Mouse (Mus musculus): Measurements from ENCODE around the gene Fli1. TPM values are rescaled to one million over a fixed set of nuclear protein-coding genes. Genes with fewer than 3 reads are reported as not detected.

Fli1 gene
- polyA plus RNA-seq, 1 experiment from 2014 or later: 17.6 TPM

- Histone ChIP-seq H3K4me1 (peaks cover 9% of the 10 kb centered on the region), H3K27me3 (ENCODE audit: low read depth, poor library complexity, severe bottlenecking) (no peaks in the 10 kb centered on the region), H3K27ac (replicated peaks) (no peak overlapping the region), H3K36me3 (no peaks in the 10 kb centered on the region), H3K4me3 (no peak overlapping the region), H3K9me3 (replicated peaks) (no peaks in the 10 kb centered on the region)
- no peak for DNase-seq (ENCODE audit: low spot score)
- WGBS: 80% methylated on average over 4 of the region's 4 CpGs
Observed at GRCm38 (mm10) chr9:32503423-32503822, 39.2 kb downstream of the Fli1 start.

GRCm38 (mm10) chr9:32502256-32503010, 40.2 kb downstream of the Fli1 start:
- peaks cover 7% of the 10 kb centered on the region for H3K4me1 ChIP-seq
- H3K27ac ChIP-seq (replicated peaks): no peak overlapping the region
- no peaks in the 10 kb centered on the region for H3K9me3 ChIP-seq (replicated peaks)
- DNase-seq (ENCODE audit: low spot score): no peak
- 89% methylated on average over 11 of the region's 11 CpGs for WGBS
- H3K4me3 ChIP-seq: no peak overlapping the region
- no peaks in the 10 kb centered on the region for H3K27me3 ChIP-seq (ENCODE audit: low read depth, poor library complexity, severe bottlenecking)
- no peaks in the 10 kb centered on the region for H3K36me3 ChIP-seq

- Histone ChIP-seq H3K27ac (replicated peaks) (no peak overlapping the region), H3K27me3 (ENCODE audit: low read depth, poor library complexity, severe bottlenecking) (no peaks in the 10 kb centered on the region), H3K36me3 (no peaks in the 10 kb centered on the region), H3K4me3 (no peak overlapping the region), H3K9me3 (replicated peaks) (no peaks in the 10 kb centered on the region), H3K4me1 (peaks cover 1% of the 10 kb centered on the region; the same call in 1 of the 2 replicates)
- WGBS: 89% methylated on average over 8 of the region's 8 CpGs
- no peak for DNase-seq (ENCODE audit: low spot score)
Observed at GRCm38 (mm10) chr9:32500886-32501285, 41.8 kb downstream of the Fli1 start.

- H3K36me3 ChIP-seq: no peaks in the 10 kb centered on the region
- no peak overlapping the region for H3K27ac ChIP-seq (replicated peaks)
- H3K27me3 ChIP-seq (ENCODE audit: low read depth, poor library complexity, severe bottlenecking): no peaks in the 10 kb centered on the region
- no peak for DNase-seq (ENCODE audit: low spot score)
- H3K4me3 ChIP-seq: no peak overlapping the region
- WGBS: 81% methylated on average over 5 of the region's 5 CpGs
- peaks cover 7% of the 10 kb centered on the region for H3K4me1 ChIP-seq
- no peaks in the 10 kb centered on the region for H3K9me3 ChIP-seq (replicated peaks)
Observed at GRCm38 (mm10) chr9:32500063-32500462, 42.6 kb downstream of the Fli1 start.

GRCm38 (mm10) chr9:32499469-32499868, 43.2 kb downstream of the Fli1 start:
- H3K27ac ChIP-seq (replicated peaks): no peak overlapping the region
- no peaks in the 10 kb centered on the region for H3K9me3 ChIP-seq (replicated peaks)
- no peaks in the 10 kb centered on the region for H3K27me3 ChIP-seq (ENCODE audit: low read depth, poor library complexity, severe bottlenecking)
- no peak overlapping the region for H3K4me3 ChIP-seq
- peaks cover 11% of the 10 kb centered on the region for H3K4me1 ChIP-seq
- WGBS: 68% methylated on average over 6 of the region's 6 CpGs
- no peaks in the 10 kb centered on the region for H3K36me3 ChIP-seq
- no peak for DNase-seq (ENCODE audit: low spot score)

GRCm38 (mm10) chr9:32495643-32495997, 47.0 kb downstream of the Fli1 start:
- 37% methylated on average over 7 of the region's 7 CpGs for WGBS
- no peaks in the 10 kb centered on the region for H3K36me3 ChIP-seq
- no peaks in the 10 kb centered on the region for H3K27me3 ChIP-seq (ENCODE audit: low read depth, poor library complexity, severe bottlenecking)

GRCm38 (mm10) chr9:32494891-32495642, 47.6 kb downstream of the Fli1 start:
- no peaks in the 10 kb centered on the region for H3K9me3 ChIP-seq (replicated peaks)
- H3K27ac ChIP-seq (replicated peaks): no peak overlapping the region
- no peaks in the 10 kb centered on the region for H3K36me3 ChIP-seq
- DNase-seq (ENCODE audit: low spot score): no peak
- no peaks in the 10 kb centered on the region for H3K27me3 ChIP-seq (ENCODE audit: low read depth, poor library complexity, severe bottlenecking)
- 49% methylated on average over 8 of the region's 8 CpGs for whole genome bisulfite sequencing
- peaks cover 11% of the 10 kb centered on the region for H3K4me1 ChIP-seq
- H3K4me3 ChIP-seq: no peak overlapping the region

More at GRCm38 (mm10) chr9:32495643-32495997, 47.0 kb downstream of the Fli1 start:
- DNase-seq (ENCODE audit: low spot score): no peak
- Histone ChIP-seq H3K4me3 (no peak overlapping the region), H3K9me3 (replicated peaks) (no peaks in the 10 kb centered on the region), H3K27ac (replicated peaks) (no peak overlapping the region), H3K4me1 (peaks cover 11% of the 10 kb centered on the region)

- Histone ChIP-seq H3K36me3 (no peaks in the 10 kb centered on the region), H3K4me3 (no peak overlapping the region), H3K4me1 (peaks cover 11% of the 10 kb centered on the region), H3K9me3 (replicated peaks) (no peaks in the 10 kb centered on the region), H3K27me3 (ENCODE audit: low read depth, poor library complexity, severe bottlenecking) (no peaks in the 10 kb centered on the region), H3K27ac (replicated peaks) (no peak overlapping the region)
- no peak for DNase-seq (ENCODE audit: low spot score)
- WGBS: 85% methylated on average over 4 of the region's 4 CpGs
Observed at GRCm38 (mm10) chr9:32493588-32494423, 48.9 kb downstream of the Fli1 start.

- H3K4me3 ChIP-seq: no peak overlapping the region
- no peaks in the 10 kb centered on the region for H3K27me3 ChIP-seq (ENCODE audit: low read depth, poor library complexity, severe bottlenecking)
- no peak overlapping the region for H3K27ac ChIP-seq (replicated peaks)
- DNase-seq (ENCODE audit: low spot score): no peak
- WGBS: 79% methylated on average over 2 of the region's 2 CpGs
- no peaks in the 10 kb centered on the region for H3K36me3 ChIP-seq
- no peaks in the 10 kb centered on the region for H3K9me3 ChIP-seq (replicated peaks)
- H3K4me1 ChIP-seq: peaks cover 11% of the 10 kb centered on the region
Observed at GRCm38 (mm10) chr9:32492753-32493152, 49.9 kb downstream of the Fli1 start.

- H3K27ac ChIP-seq (replicated peaks): no peak overlapping the region
- peaks cover 11% of the 10 kb centered on the region for H3K4me1 ChIP-seq
- H3K27me3 ChIP-seq (ENCODE audit: low read depth, poor library complexity, severe bottlenecking): no peaks in the 10 kb centered on the region
- H3K4me3 ChIP-seq: no peak overlapping the region
- H3K36me3 ChIP-seq: no peaks in the 10 kb centered on the region
- WGBS: 87% methylated on average over 2 of the region's 2 CpGs
- no peaks in the 10 kb centered on the region for H3K9me3 ChIP-seq (replicated peaks)
- no peak for DNase-seq (ENCODE audit: low spot score)
Observed at GRCm38 (mm10) chr9:32491484-32491883, 51.2 kb downstream of the Fli1 start.

- Histone ChIP-seq H3K27ac (replicated peaks) (no peak overlapping the region), H3K36me3 (no peaks in the 10 kb centered on the region), H3K9me3 (replicated peaks) (no peaks in the 10 kb centered on the region), H3K4me3 (no peak overlapping the region), H3K27me3 (ENCODE audit: low read depth, poor library complexity, severe bottlenecking) (no peaks in the 10 kb centered on the region), H3K4me1 (peaks cover 2% of the 10 kb centered on the region)
- no peak for DNase-seq (ENCODE audit: low spot score)
- WGBS: 85% methylated on average over 4 of the region's 4 CpGs
Observed at GRCm38 (mm10) chr9:32489794-32490358, 52.8 kb downstream of the Fli1 start.

GRCm38 (mm10) chr9:32489315-32489714, 53.3 kb downstream of the Fli1 start:
- no peak for DNase-seq (ENCODE audit: low spot score)
- WGBS: 71% methylated on average over 4 of the region's 4 CpGs
- H3K4me1 ChIP-seq: no peaks in the 10 kb centered on the region
- no peaks in the 10 kb centered on the region for H3K36me3 ChIP-seq
- H3K9me3 ChIP-seq (replicated peaks): no peaks in the 10 kb centered on the region
- H3K27ac ChIP-seq (replicated peaks): no peak overlapping the region
- no peak overlapping the region for H3K4me3 ChIP-seq
- H3K27me3 ChIP-seq (ENCODE audit: low read depth, poor library complexity, severe bottlenecking): no peaks in the 10 kb centered on the region
